Mouse (Mus musculus) frontal cortex, postnatal 10 days (tissue): ENCODE data around the gene Skida1.

ENCODE experiments used
- DNase-seq, 2 experiments: peaks; one replicate each; pipeline ENCODE4 v3.0.0; 2022; ENCODE audit warnings: low spot score in 2 of 2, mixed read lengths in 1 of 2

Gene Skida1

GRCm38 (mm10) chr2:18022886-18023285 is 26.0 kb downstream of the Skida1 start:
- no peak for DNase-seq

- no peak for DNase-seq
Measured at GRCm38 (mm10) chr2:18019122-18019521, 29.7 kb downstream of the Skida1 start.

GRCm38 (mm10) chr2:18017321-18017720 is 31.5 kb downstream of the Skida1 start:
- DNase-seq: no peak

- no peak for DNase-seq
Measured at GRCm38 (mm10) chr2:18016639-18017038, 32.2 kb downstream of the Skida1 start.

- DNase-seq: no peak
Measured at GRCm38 (mm10) chr2:18015581-18015980, 33.3 kb downstream of the Skida1 start.

GRCm38 (mm10) chr2:18012866-18013265 is 36.0 kb downstream of the Skida1 start:
- DNase-seq: no peak

GRCm38 (mm10) chr2:18011226-18011625 is 37.6 kb downstream of the Skida1 start:
- DNase-seq: no peak

GRCm38 (mm10) chr2:18005137-18005536 is 43.7 kb downstream of the Skida1 start:
- DNase-seq: no peak

DNA sequence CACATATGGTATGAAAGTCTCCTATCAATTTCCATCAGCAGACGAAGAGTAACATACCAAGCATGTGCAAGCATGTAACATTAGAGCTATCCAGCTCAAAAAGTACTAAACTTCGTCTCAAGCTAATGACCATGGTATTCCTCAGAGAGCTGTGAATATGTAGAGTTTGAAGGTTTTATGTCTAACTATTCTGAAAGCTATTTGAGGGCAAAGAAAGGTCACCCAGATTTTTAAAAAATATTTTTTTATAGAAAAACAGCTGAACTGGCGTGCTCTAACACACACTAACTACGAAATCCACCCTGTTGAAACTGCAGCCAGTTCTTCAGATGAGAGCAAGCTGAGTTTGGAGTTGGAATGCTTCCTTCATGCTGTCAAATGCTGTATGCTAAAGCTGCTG is 44.6 kb downstream of the Skida1 start:
- DNase-seq: no peak

DNA sequence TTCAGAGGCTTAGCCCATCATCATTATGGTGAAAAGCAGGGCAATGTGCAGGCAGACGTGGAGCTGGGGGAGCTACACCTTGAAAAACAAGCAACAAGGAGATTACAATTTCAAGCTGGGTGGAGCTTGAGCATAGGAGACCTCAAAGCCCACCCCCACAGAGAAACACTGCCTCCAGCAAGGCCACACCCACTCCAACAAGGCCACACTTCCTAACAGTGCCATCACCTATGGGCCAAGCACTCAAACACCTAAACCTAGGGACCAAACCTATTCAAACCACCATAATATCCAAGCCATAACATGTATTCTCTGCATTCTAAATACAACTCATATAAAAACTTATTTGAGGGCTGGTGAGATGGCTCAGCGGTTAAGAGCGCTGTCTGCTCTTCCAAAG is 46.5 kb downstream of the Skida1 start:
- no peak for DNase-seq

GRCm38 (mm10) chr2:17996858-17997257 is 52.0 kb downstream of the Skida1 start, which contains the start of gene H2al2a:
Gene H2al2a (minus strand): TSS chr2:17996958.
- DNase-seq: no peak
